Mouse (Mus musculus) embryonic fibroblast, embryonic 13.5 days (primary cell): Measurements from ENCODE around the gene Riox2. TPM values are rescaled to one million over a fixed set of nuclear protein-coding genes. Genes with fewer than 3 reads are reported as not detected.

Experiments
- H3K27ac ChIP-seq: 2 replicates; pipeline ENCODE4 v1.5.1; 2012; ENCODE audit warnings: low read length, control low read depth, inconsistent platforms; ENCODE audit not compliant: insufficient read depth
- H3K4me1 ChIP-seq: 2 replicates; pipeline ENCODE4 v1.6.1; 2011; ENCODE audit warnings: low read length; ENCODE audit not compliant: control insufficient read depth, insufficient read depth
- H3K4me3 ChIP-seq: 2 replicates; pipeline ENCODE4 v1.5.1; 2011; ENCODE audit warnings: mild to moderate bottlenecking, control low read depth, low read length; ENCODE audit not compliant: insufficient read depth
- CTCF ChIP-seq: IDR thresholded peaks from 2 replicates; pipeline ENCODE4 v1.5.1; 2011; ENCODE audit warnings: mild to moderate bottlenecking, control low read depth, low read length, moderate library complexity, borderline replicate concordance; ENCODE audit not compliant: insufficient read depth
- POLR2A ChIP-seq: IDR thresholded peaks from 2 replicates; pipeline ENCODE4 v1.6.1; 2011; ENCODE audit warnings: low read depth, mild to moderate bottlenecking, control low read depth, low read length, moderate library complexity
- polyA plus RNA-seq: library from polyadenylated mRNA; stranded (reverse); fragments of >200 nt; gene quantifications from 2 replicates; pipeline ENCODE4 v1.2.4, GENCODE M21; 2011; ENCODE audit warnings: low read depth; ENCODE audit not compliant: missing spikeins, insufficient read length

Gene Riox2
- polyA plus RNA-seq, 1 experiment = 27.7 TPM

DNA sequence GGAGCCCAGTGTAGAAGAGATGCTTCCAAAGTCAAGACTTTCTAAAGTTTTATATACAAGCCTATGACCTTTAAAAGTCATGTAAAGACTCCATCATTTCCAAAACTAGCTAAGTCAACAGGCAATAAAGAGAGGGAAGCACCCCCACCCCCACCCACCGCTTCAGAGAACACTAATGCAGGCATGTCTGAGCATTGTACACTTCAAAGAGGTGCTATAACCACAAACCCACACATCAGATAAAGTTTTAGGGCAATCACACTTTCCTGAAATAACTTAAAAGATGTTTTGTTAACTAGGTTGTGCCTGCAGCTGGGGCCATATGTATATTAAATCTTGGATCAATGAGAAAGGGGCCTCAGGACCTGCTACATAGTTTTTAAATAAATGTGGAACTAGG is 1.7 kb upstream of the Riox2 start:
- H3K27ac ChIP-seq = no peak overlapping the region
- TF ChIP-seq POLR2A (no peak), CTCF (no peak)

DNA sequence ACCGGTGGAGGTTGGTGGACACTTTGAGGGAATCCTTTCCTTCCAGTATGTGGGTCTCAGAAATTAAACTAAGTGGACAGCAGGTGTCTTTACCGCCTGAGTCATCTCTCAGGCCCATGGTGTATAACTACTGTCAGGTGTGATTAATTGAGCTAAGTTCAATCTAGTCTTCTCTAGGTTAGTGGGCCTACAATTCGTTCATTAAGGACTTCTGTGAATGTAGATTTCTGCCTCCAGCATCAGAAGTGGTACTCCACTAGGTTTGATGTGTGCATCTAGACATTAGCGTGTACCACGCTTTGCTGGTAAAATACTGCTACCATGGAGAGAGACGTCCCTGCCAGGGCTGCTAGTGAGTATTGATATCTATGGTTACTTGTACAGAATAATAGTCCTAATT is 971 bp downstream of the Riox2 start:
- H3K4me3 ChIP-seq = peak overlapping the region; percentile 73
- TF ChIP-seq CTCF (no peak), POLR2A (no peak)
- no peaks in the 10 kb centered on the region for H3K4me1 ChIP-seq
- no peak overlapping the region for H3K27ac ChIP-seq

More for the DNA sequence above, 1.7 kb upstream of the Riox2 start:
- no peaks in the 10 kb centered on the region for H3K4me1 ChIP-seq
- H3K4me3 ChIP-seq = no peak overlapping the region

DNA sequence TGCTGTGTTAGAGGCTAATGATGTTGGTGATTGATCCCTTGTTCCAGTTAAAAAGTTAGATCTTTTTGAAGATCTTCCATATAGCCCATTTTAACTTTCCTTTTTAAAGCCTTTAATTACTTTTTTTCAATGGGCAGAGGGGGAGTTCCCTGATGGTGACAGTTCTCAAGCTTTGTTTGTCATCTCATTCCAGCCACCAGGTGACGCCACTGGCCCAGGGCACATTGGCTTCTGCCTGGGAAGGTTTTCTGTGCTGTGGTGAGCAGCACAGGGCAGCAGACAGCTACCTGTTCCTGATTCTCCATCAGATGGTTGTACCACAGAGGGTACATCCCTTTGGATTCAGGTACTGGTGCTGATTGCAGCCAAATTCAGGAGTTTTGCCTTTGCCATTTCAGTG is 3.2 kb downstream of the Riox2 start:
- no peak overlapping the region for H3K27ac ChIP-seq
- TF ChIP-seq CTCF (peak; percentile 77; the same call in 1 of the 2 replicates), POLR2A (no peak)
- no peaks in the 10 kb centered on the region for H3K4me1 ChIP-seq
- no peak overlapping the region for H3K4me3 ChIP-seq

DNA sequence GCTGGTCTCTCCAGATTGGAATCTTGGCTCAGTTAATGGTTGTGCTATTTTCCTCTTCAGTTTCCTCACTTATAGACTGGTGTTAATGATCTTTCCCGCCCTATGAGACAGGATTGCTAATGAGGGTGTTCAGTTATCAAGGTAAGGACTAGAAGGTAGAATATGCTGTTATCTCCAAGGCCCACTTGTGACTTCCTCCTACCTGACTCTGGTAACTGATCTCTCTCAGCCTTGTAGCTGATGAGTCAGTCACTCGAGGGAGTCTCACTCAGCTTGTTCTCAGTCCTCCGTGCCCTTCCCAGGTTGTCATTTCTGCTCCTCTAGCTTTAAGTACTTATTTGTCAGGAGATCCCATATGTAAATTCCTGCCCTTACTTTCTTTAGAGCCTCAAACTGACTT is 6.4 kb downstream of the Riox2 start:
- 0 out of 2 replicates have a peak, but pooled peaks cover 2% of the 10 kb centered on the region for H3K4me1 ChIP-seq
- H3K27ac ChIP-seq = no peak overlapping the region
- TF ChIP-seq CTCF = no peak
- TF ChIP-seq POLR2A = no peak
- H3K4me3 ChIP-seq = no peak overlapping the region

DNA sequence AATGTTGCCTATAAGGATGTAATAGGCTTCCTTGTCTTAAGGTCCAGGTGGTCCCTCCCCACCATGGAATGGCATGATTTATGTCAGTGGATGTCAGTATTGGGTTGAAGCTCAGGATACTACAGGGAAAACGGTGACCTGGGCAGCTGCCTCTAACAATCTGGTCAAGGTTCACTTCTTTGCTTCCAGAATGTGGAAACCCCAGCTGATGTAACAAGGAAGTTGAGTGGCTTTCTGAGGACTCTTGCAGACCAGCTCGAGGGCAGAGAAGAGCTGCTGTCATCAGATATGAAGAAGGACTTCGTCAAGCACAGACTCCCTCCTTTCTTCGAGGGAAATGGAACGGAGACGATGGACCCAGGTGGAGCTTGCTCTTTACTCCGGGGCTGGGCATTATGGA is 15.7 kb downstream of the Riox2 start:
- Histone ChIP-seq H3K4me1 (0 out of 2 replicates have a peak, but pooled peaks cover 2% of the 10 kb centered on the region), H3K4me3 (no peak overlapping the region), H3K27ac (peak overlapping the region; percentile 9; the same call in 1 of the 2 replicates)
- no peak for TF ChIP-seq POLR2A
- no peak for TF ChIP-seq CTCF

DNA sequence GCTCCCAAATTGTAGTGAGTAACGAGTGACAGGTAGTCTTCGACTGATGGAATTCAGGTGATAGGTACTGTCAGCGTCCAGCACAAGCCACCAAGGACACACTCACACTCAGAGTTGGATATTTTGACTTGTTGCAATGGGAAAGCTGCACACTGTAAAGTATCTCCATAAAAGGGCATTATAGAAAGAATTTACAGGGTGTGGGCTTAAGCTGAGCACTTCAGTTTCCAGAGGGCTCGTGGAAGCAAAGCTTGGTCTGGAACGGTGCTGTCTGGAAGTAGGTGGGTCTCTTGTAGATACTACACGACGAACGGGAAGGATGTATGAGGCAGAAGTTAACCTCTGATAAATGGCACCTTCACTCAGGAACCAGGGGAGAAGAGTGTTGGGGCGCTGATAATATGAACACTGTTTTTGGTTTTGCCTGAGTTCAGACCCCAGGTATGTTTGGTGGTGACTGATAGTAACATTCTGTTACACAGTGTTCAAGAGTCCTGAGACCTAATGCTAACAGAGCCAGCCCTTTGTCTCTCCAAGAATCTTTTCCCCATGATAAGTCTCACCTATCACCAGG is 16.5 kb downstream of the Riox2 start:
- H3K4me3 ChIP-seq = no peak overlapping the region
- H3K4me1 ChIP-seq = 0 out of 2 replicates have a peak, but pooled peaks cover 2% of the 10 kb centered on the region
- H3K27ac ChIP-seq = no peak overlapping the region
- TF ChIP-seq CTCF (no peak), POLR2A (no peak)

DNA sequence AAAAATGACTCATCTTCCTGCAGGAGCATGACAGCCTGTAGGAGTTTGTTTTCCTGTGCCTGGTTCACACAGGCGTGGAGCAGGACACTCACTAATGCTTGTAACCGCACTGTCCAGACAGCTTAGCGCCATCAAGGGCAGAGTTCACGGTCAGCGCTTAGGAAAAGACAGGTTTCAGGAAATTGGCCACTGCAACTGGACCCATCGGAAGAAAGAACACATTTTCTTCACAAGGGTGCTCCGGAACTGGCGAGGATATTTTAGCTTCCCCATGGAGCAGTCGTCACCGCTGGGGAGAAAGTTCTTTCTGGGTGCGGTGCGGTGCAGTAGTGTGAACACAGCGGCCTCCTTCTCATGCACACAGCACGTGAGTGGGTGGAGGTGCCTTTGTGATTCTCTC is 21.6 kb downstream of the Riox2 start:
- no peak overlapping the region for H3K4me3 ChIP-seq
- H3K27ac ChIP-seq = no peak overlapping the region
- TF ChIP-seq CTCF (no peak), POLR2A (no peak)
- H3K4me1 ChIP-seq = no peaks in the 10 kb centered on the region

DNA sequence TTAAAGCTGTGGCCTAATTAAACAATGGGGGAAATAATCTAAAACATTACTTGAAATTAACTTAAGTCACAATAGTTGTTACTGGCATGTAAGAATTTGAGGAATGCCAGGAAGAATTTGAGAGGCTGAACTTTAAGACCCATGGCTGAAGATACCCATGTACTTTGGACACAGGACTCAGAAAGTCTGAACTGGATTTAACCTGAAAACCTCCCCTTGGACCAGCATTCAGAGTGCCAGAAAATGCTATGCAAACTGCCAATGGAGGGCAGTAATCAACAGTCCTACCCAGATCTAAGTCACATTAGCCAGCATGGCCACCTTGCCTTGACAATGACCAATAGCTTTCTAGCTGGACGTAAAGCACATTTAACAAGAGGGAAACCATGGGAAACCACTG is 26.4 kb downstream of the Riox2 start:
- H3K4me3 ChIP-seq = no peak overlapping the region
- no peak overlapping the region for H3K27ac ChIP-seq
- TF ChIP-seq CTCF = no peak
- no peak for TF ChIP-seq POLR2A
- H3K4me1 ChIP-seq = no peaks in the 10 kb centered on the region

DNA sequence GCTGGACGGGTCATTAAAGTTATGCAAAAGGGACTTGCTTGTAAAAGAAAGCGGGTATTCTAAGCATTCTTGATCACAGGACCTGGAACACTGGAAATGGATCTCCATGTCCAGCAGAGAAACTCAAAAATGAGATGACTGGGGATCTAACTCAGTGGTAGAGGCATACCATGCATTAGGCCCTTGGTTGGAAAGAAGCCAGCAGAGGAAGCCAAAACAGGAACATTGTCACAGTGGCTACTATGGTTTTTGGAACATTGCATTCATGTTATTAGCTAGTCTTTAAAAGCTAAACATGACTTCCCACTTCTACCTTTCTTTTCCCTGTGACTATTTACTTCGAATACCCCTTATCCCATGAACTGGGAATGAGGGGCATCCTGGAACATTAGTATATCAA is 27.6 kb downstream of the Riox2 start:
- TF ChIP-seq POLR2A (no peak), CTCF (no peak)
- Histone ChIP-seq H3K4me1 (no peaks in the 10 kb centered on the region), H3K4me3 (no peak overlapping the region), H3K27ac (no peak overlapping the region)

DNA sequence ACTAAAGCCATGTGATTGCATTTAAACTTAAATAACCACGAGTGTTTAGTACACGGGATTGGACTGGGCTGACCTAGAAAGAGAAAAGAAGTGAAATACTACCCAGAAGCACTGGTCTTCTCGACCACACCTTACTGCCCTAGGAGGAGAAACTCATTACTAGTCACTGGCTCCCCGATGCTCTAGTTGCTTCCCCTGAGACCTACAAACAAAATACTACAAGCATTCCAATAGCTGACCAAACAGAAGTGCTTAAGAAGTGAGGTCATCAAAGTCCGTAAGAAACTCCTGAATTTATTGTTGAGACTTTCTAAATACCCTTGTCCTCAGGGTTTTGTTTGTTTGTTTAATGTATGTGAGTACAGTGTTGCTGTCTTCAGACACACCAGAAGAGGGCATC is 38.3 kb downstream of the Riox2 start:
- TF ChIP-seq POLR2A = no peak
- no peak for TF ChIP-seq CTCF
- Histone ChIP-seq H3K4me1 (peaks cover 3% of the 10 kb centered on the region), H3K4me3 (no peak overlapping the region), H3K27ac (no peak overlapping the region)
